Mouse (Mus musculus): ENCODE results near the gene Disp2.

The Disp2 gene

GRCm38 (mm10) chr2:118779504-118780480, at the start of gene Disp2:
Disp2 (plus strand) TSS chr2:118779719.
- peak; percentile 83 for DNase-seq (ENCODE audit: low read depth, low spot score)

- no peak for DNase-seq (ENCODE audit: low read depth, low spot score)
Observed at GRCm38 (mm10) chr2:118729816-118730621, 49.5 kb upstream of the Disp2 start.

GRCm38 (mm10) chr2:118730622-118730915, 49.0 kb upstream of the Disp2 start:
- peak; percentile 60 for DNase-seq (ENCODE audit: low read depth, low spot score)

GRCm38 (mm10) chr2:118731981-118732380, 47.5 kb upstream of the Disp2 start:
- DNase-seq (ENCODE audit: low read depth, low spot score), result no peak

- DNase-seq (ENCODE audit: low read depth, low spot score), result no peak
Observed at GRCm38 (mm10) chr2:118733341-118733740, 46.2 kb upstream of the Disp2 start.

- no peak for DNase-seq (ENCODE audit: low read depth, low spot score)
Observed at GRCm38 (mm10) chr2:118740341-118740740, 39.2 kb upstream of the Disp2 start.

GRCm38 (mm10) chr2:118741183-118741582, 38.3 kb upstream of the Disp2 start:
- DNase-seq (ENCODE audit: low read depth, low spot score), result no peak

- DNase-seq (ENCODE audit: low read depth, low spot score), result peak; percentile 53
Observed at GRCm38 (mm10) chr2:118743261-118743943, 36.1 kb upstream of the Disp2 start.

- no peak for DNase-seq (ENCODE audit: low read depth, low spot score)
Observed at GRCm38 (mm10) chr2:118744621-118745020, 34.9 kb upstream of the Disp2 start.

GRCm38 (mm10) chr2:118745232-118745884, 34.2 kb upstream of the Disp2 start, which contains the start of gene Inafm2:
Inafm2 (plus strand) TSS chr2:118745758.
- peak; percentile 85 for DNase-seq (ENCODE audit: low read depth, low spot score)

- DNase-seq (ENCODE audit: low read depth, low spot score), result no peak
Observed at GRCm38 (mm10) chr2:118745915-118746901, 33.3 kb upstream of the Disp2 start.

- DNase-seq (ENCODE audit: low read depth, low spot score), result no peak
Observed at GRCm38 (mm10) chr2:118747301-118747960, 32.1 kb upstream of the Disp2 start.

- DNase-seq (ENCODE audit: low read depth, low spot score), result no peak
Observed at GRCm38 (mm10) chr2:118749341-118749884, 30.1 kb upstream of the Disp2 start.

- DNase-seq (ENCODE audit: low read depth, low spot score), result no peak
Observed at GRCm38 (mm10) chr2:118750476-118750875, 29.0 kb upstream of the Disp2 start.

GRCm38 (mm10) chr2:118751896-118752791, 27.4 kb upstream of the Disp2 start:
- DNase-seq (ENCODE audit: low read depth, low spot score), result no peak

GRCm38 (mm10) chr2:118752792-118753108, 26.8 kb upstream of the Disp2 start:
- no peak for DNase-seq (ENCODE audit: low read depth, low spot score)

- no peak for DNase-seq (ENCODE audit: low read depth, low spot score)
Observed at GRCm38 (mm10) chr2:118754143-118754542, 25.4 kb upstream of the Disp2 start.

GRCm38 (mm10) chr2:118755407-118755806, 24.1 kb upstream of the Disp2 start:
- no peak for DNase-seq (ENCODE audit: low read depth, low spot score)

Data from skeletal muscle tissue, adult 2 months (tissue).